Mouse (Mus musculus) frontal cortex, postnatal 10 days (tissue): Measurements from ENCODE around the gene C2cd2l.
"Not testable (repeated sequence)": the region's sequence is repeated elsewhere in the genome, so short reads cannot be mapped to it uniquely, and the experiment has no call there.

ENCODE experiments used
- DNase-seq, 2 experiments: peaks; one replicate each; pipeline ENCODE4 v3.0.0; 2022; ENCODE audit warnings: low spot score in 2 of 2, mixed read lengths in 1 of 2

Gene C2cd2l

GRCm38 (mm10) chr9:44319887-44320798 lies at the start of gene C2cd2l:
Gene C2cd2l, minus strand, starts transcription at chr9:44320285.
- peak; percentile 90 to 94 for DNase-seq

GRCm38 (mm10) chr9:44364480-44364879 lies 44.4 kb upstream of the C2cd2l start:
- DNase-seq, result no peak

- DNase-seq, result not testable (repeated sequence)
Measured at GRCm38 (mm10) chr9:44361931-44362330, 41.8 kb upstream of the C2cd2l start.

GRCm38 (mm10) chr9:44361190-44361917 lies 41.3 kb upstream of the C2cd2l start, which contains the start of gene Vps11:
Gene Vps11, minus strand, starts transcription at chr9:44361670.
- peak; percentile 90 to 93 for DNase-seq

GRCm38 (mm10) chr9:44357207-44357606 lies 37.1 kb upstream of the C2cd2l start:
- DNase-seq, result no peak

- no peak for DNase-seq
Measured at GRCm38 (mm10) chr9:44353142-44353541, 33.1 kb upstream of the C2cd2l start.

- no peak for DNase-seq
Measured at GRCm38 (mm10) chr9:44352337-44352736, 32.3 kb upstream of the C2cd2l start.

GRCm38 (mm10) chr9:44351396-44351795 lies 31.3 kb upstream of the C2cd2l start:
- no peak for DNase-seq

GRCm38 (mm10) chr9:44348546-44348945 lies 28.5 kb upstream of the C2cd2l start:
- no peak for DNase-seq

GRCm38 (mm10) chr9:44347621-44348020 lies 27.5 kb upstream of the C2cd2l start:
- DNase-seq, result no peak

- DNase-seq, result no peak
Measured at GRCm38 (mm10) chr9:44347166-44347565, 27.1 kb upstream of the C2cd2l start.

- no peak for DNase-seq
Measured at GRCm38 (mm10) chr9:44345570-44346433, 25.7 kb upstream of the C2cd2l start.

GRCm38 (mm10) chr9:44343781-44344421 lies 23.8 kb upstream of the C2cd2l start, which contains the start of gene Hmbs:
Gene Hmbs, minus strand, starts transcription at chr9:44344228.
- DNase-seq, result peak; percentile 73 to 88

GRCm38 (mm10) chr9:44343290-44343689 lies 23.2 kb upstream of the C2cd2l start:
- DNase-seq, result no peak

- DNase-seq, result no peak
Measured at GRCm38 (mm10) chr9:44342605-44343004, 22.5 kb upstream of the C2cd2l start.

GRCm38 (mm10) chr9:44342173-44342572 lies 22.1 kb upstream of the C2cd2l start:
- DNase-seq, result no peak

- no peak for DNase-seq
Measured at GRCm38 (mm10) chr9:44341487-44341886, 21.4 kb upstream of the C2cd2l start.

GRCm38 (mm10) chr9:44338574-44338973 lies 18.5 kb upstream of the C2cd2l start:
- DNase-seq, result no peak

GRCm38 (mm10) chr9:44337436-44338169 lies 17.5 kb upstream of the C2cd2l start:
- DNase-seq, result no peak

GRCm38 (mm10) chr9:44336964-44337363 lies 16.9 kb upstream of the C2cd2l start:
- DNase-seq, result no peak
